Mouse (Mus musculus) heart, adult 11 months (tissue): Measurements from ENCODE around the gene Ctnnd2.
"Not testable (repeated sequence)": the region's sequence is repeated elsewhere in the genome, so short reads cannot be mapped to it uniquely, and the experiment has no call there.

Experiments used
- DNase-seq: peaks from one replicate; pipeline ENCODE4 v3.0.0; 2022

The Ctnnd2 gene

DNA sequence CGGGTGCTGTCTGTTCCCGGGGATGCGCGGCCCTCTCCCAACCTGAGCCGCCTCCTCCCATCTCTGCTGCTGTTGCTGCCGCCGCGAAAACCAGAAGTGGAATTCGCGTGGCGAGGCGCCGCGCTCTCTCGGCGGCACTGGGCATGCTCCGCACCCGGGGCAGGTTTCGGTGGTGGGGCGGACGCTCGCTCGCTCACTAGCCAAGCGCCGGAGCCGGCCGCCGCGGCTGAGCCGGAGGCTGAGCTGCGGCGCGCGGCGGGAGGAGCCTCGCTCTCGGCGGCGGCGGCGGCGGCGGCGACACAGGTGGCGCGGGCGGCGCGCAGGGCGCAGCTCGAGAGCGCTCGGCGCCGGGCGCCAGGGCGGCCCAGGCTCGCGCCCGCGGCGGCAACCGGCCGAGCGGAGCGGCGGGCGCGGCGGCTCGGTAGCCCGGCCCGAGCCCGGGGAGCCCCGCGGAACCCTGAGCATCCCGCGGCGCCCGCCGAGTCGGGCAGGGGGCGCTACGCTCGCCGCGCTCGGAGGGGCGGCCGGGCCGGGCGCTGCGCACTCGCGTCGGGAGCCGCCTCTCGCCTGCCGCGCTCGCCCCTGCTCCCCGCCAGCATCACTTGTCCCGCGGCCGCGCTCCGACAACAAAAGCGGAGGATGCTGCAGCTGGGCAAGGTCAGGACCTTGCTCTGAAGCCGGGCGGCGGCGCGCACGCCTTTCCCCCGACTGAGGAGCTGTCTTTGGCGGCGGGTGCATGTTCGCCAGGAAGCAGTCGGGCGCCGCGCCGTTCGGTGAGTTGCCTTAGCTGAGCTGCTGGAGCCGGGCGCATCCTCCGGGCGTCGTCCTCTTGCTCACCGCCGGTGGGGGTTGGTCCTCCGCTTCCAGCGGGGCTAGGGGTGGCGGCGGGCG, at the start of gene Ctnnd2:
TSS of gene Ctnnd2 (plus strand) at position 203 of the 891 bp plus-strand sequence.
- peak; percentile 75 for DNase-seq

DNA sequence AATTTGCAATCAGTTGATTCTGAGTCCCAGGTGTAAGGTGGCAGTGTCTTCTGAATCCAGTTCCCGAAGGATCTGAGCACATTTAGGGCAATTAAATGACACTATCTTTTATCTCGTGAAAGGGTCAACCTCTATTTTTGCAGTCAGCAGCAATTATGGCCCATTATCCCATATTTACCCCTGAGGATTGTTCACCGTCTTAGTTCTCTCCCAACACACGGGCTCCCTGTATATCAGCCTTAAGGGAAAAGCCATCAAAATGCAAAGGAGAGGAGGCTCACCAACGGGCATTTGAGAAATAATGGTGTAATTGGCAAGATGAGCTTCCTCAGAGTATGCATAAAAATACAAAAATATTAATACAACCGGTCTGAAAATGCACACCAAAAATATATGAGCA, 41.7 kb upstream of the Ctnnd2 start:
- DNase-seq, result no peak

GRCm38 (mm10) chr15:30139626-30140025, 32.8 kb upstream of the Ctnnd2 start:
- not testable (repeated sequence) for DNase-seq

- no peak for DNase-seq
Measured at GRCm38 (mm10) chr15:30145413-30145812, 27.0 kb upstream of the Ctnnd2 start.

DNA sequence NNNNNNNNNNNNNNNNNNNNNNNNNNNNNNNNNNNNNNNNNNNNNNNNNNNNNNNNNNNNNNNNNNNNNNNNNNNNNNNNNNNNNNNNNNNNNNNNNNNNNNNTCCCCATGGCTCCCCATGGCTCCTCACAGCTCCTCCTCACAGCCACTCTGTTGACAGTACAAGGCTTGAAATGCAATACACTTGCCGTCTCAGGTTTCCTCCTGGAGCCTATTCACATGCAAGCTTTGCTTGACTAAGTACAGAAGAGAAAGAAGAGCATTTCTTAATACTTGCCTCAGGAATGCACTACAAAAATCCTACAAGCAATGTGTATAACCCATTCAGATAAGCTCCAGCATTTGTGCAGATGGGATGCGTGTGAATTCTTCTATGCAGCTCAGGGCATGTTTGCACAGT, 20.2 kb upstream of the Ctnnd2 start:
- DNase-seq, result no peak

DNA sequence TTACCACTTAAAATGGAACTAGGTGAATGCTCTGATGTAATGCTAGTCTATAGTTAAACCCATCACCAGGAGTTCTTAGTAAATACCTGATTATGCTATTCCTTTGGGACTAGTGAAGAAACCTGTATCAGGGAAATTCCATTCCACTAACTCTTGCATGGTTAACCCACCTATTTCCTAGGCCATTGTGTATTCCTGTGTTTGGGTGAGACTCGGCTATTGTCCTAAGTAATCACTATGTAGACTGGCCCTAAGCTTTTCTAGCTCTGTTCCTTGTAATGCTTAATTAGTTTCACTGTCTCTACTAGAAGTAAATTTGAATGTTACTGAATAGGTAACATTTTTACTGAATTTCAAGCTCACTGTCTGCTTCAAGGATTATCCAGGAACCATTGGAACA, 14.4 kb upstream of the Ctnnd2 start:
- no peak for DNase-seq

- no peak for DNase-seq
Measured at GRCm38 (mm10) chr15:30170031-30170430, 2.4 kb upstream of the Ctnnd2 start.

GRCm38 (mm10) chr15:30171493-30172195, 749 bp upstream of the Ctnnd2 start:
- peak; percentile 64 for DNase-seq

GRCm38 (mm10) chr15:30173370-30173941, 1.1 kb downstream of the Ctnnd2 start:
- no peak for DNase-seq

GRCm38 (mm10) chr15:30174321-30174720, 1.9 kb downstream of the Ctnnd2 start:
- DNase-seq, result no peak

GRCm38 (mm10) chr15:30184020-30184419, 11.6 kb downstream of the Ctnnd2 start:
- DNase-seq, result no peak

DNA sequence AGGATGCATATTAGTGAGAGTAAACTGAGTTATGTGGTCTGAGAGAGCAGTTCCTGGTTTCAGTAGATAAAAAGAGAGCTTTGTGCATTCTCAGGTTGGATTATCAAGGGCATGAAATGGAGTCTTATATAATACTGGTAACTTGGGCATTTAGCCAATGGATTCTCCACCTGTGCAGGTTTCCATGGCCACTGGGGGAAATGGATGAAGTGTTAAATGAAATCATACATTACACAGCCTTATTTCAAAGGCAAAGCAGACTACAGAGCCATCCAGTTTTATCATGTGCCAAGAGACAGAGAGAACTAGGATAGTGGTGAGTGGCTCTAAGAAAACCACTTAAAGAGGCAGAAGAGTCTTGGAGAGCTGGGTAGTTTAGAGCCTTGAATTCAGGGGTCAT, 18.5 kb downstream of the Ctnnd2 start:
- no peak for DNase-seq

DNA sequence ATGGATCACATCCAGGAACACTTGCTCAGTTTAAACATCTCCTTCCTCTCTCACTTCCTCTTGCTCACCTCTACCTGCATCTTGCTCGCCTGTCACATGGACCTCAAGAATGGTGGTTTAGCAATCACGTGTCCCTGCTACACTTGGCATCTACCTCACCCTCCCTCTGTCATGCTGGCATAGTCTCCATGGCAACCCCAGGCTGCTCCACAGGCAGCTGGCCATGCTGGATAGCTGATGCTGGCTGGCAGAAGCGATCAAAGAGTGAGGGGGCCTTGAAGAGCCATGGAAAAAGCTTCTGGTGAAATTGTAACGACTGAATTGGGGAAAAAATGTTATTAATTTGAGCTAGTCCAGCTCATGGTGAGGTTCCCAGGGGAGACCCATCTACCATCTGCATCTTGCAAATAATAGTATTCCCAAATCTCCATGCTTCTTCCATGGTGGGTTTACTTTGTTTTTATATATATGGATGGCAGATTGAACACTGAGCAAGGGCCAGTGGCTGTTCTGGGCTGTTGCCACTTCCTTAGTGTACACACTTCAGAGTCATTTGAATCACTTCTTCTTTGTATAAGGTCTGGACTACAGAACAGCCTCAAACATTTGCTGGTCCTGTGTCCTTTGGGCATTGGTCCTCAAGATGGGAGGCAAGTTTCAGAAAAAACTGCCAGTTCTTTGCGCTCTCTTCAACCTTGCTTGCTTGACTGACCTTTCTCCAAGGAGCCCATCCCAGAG, 19.7 kb downstream of the Ctnnd2 start:
- no peak for DNase-seq

GRCm38 (mm10) chr15:30198429-30198828, 26.0 kb downstream of the Ctnnd2 start:
- no peak for DNase-seq

DNA sequence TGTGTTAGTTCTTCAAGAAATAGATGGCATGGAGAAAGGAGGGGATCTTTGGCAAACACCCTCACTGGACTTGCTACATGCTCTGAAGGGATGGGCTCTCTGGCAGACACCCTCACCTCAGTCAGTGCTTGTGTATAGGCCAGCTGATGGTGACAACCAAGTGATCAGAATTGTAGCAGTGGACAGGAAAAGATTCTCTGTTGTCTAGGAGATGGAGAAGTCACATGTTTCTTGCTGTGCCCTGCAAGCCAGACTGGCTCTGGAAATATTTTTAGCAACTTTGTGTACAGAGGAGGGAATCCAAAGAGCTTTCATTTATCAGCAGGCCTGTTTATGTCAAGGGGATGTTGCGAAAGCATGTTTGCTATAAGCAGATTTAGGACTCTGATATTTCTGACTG, 27.4 kb downstream of the Ctnnd2 start:
- DNase-seq, result no peak

GRCm38 (mm10) chr15:30201211-30201610, 28.8 kb downstream of the Ctnnd2 start:
- no peak for DNase-seq

GRCm38 (mm10) chr15:30201617-30202016, 29.2 kb downstream of the Ctnnd2 start:
- DNase-seq, result no peak

DNA sequence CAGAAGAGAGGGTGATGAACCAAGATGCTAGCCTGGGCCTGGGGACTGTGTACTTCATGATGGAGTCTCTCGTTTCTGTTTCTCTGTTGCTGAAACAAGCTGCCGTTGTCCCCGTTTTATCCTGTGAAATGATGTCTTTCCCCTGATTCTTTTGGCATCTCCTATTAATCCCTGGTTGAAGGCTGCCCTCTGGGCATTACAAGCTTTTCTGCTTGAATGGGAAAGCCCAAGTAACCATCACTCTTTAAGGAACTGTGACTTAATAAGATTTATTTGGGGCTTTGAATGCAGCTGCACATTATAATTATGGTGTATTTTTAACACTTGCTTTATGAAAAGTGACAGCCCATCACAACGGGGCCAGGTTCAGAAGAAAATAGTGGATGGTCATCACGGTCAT, 40.4 kb downstream of the Ctnnd2 start:
- DNase-seq, result no peak

DNA sequence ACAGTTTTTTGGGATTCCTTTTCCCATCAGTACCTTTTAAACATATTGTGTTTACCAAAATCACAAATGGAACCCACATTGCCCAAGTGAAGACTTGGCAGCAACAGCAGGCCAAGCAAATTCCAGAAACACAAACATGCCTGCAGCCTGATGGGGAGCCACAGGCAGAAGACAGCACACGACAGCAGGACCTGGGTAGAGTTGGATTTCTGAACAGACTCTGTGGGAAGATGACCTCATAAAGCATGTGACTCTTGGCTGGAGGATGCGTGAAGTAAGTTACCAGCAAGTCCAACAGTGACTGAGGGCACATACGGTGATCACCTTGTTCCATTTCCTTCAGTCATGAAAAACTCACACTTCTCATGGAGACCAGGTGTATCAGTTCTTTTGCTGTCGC, 43.5 kb downstream of the Ctnnd2 start:
- DNase-seq, result no peak

DNA sequence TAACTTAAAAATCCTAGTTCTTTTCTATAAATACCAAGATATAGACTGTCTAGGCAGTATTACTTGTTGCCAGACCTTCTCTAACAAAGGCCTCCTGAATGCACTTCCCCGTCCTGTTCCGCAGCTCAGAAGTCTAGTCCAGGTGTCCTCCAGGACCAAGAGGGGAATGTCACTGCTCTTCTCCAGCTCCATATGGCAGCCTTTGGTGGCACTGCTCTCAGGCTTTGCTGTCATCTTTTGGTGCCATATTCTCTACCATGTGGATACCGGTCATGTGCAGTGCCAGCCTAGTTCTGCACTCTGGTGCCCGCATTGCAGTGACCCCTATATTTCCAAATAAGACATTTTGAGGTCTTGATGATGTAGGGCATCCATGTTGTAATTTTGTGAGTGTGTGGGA, 56.7 kb downstream of the Ctnnd2 start:
- peak; percentile 83 for DNase-seq

GRCm38 (mm10) chr15:30235210-30236034, 63.0 kb downstream of the Ctnnd2 start:
- no peak for DNase-seq

- no peak for DNase-seq
Measured at GRCm38 (mm10) chr15:30240881-30241280, 68.5 kb downstream of the Ctnnd2 start.
